Mouse (Mus musculus): ENCODE measurements at regions not wholly inside any gene's neighbourhood (a gene's known extent, or its start where the extent isn't known, plus 50 kb on each side); places are given as distances from the start of the nearest gene placed in this dataset.

DNA sequence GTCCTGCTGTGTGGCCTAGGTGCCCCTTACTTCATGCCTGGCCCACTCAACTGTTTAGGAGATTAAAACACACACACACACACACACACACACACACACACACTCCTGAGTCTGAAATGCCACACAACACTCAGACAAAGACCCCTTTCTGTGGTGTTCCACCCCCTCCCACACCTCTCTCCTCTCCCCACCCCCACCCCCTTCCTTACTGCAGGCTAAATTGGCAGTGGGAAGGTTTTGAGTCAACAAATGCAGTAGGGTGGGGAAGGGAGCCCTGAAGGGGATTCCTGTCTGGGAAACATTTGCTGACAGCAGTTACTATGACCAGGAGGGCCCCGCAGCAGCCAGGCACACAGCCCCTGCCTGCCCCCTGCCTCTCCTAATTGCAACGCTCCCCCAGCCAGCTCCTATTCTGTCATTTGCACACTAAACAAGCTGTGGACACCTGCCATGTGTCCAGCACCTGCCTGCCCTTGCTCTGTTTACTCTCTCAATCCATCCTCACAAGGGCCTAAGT lies 69.5 kb downstream of the Ephb3 start:
- no peak for TF ChIP-seq CTCF (IDR thresholded peaks at IDR 0.05; ENCODE audit: insufficient read depth, low read length)
- TF ChIP-seq POLR2A (IDR thresholded peaks at IDR 0.05; ENCODE audit: borderline replicate concordance, extremely low read depth, low read depth, low read length): no peak
- Histone ChIP-seq H3K4me3 (replicated peaks; ENCODE audit: extremely low read depth, low read depth, low read length) (no peak overlapping the region), H3K4me1 (ENCODE audit: control insufficient read depth, insufficient read depth, low read length) (no peaks in the 10 kb centered on the region)
- 30% methylated on average over 2 of the region's 2 CpGs for WGBS
- DNase-seq: no peak

DNA sequence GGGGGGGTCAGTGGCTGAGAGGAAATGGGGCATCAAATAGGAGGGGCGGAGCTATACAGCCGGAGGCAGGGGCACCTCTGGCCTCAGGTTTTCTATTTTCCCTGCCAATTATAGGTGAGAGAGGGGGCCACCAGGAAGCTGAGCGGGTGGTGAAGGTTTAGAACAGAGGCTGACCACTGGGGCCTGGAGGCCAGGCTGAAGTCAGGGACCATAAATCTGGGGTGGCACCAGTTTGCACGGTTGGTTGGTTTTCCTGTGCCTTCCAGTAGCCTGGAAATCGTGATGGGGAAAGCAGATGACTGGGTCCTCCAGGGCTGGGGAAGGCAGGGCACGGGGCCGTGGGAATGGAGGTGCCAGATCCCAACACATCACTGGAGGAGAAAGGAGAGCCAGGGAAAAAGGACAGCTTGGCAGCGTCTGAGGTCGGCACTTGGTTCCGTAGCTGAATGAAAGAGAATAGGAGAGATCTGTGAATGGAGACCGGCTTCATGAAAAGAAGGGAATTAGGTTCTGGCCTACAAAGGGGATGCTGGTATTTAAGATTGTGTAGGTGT lies 73.3 kb downstream of the Ephb3 start:
- no peak for DNase-seq
- WGBS: 87% methylated on average over 11 of the region's 11 CpGs
- Histone ChIP-seq H3K4me3 (replicated peaks; ENCODE audit: extremely low read depth, low read depth, low read length) (no peak overlapping the region), H3K4me1 (ENCODE audit: control insufficient read depth, insufficient read depth, low read length) (no peaks in the 10 kb centered on the region)
- TF ChIP-seq POLR2A (IDR thresholded peaks at IDR 0.05; ENCODE audit: borderline replicate concordance, extremely low read depth, low read depth, low read length): no peak
- no peak for TF ChIP-seq CTCF (IDR thresholded peaks at IDR 0.05; ENCODE audit: insufficient read depth, low read length)

DNA sequence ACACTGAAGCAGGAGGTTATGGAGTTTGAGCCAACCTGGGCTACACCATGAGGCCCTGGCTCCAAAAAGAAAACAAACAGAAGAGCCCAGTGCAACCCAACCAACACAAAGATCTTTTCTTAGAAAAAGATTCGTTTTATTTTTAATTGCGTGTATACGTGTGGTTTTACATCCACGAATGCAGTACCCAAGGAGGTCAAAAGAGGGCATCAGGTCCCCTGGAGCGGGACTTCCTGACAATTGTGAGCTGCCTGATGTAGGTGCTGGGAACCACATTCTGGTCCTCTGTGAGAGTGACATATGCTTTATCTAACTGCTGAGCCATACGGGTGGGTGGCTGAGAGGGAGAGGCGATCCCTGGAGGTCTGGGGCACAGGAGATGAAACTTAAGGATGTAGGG lies 73.8 kb downstream of the Ephb3 start:
- Histone ChIP-seq H3K4me1 (ENCODE audit: control insufficient read depth, insufficient read depth, low read length) (no peaks in the 10 kb centered on the region), H3K4me3 (replicated peaks; ENCODE audit: extremely low read depth, low read depth, low read length) (no peak overlapping the region)
- WGBS: 96% methylated on average over 7 of the region's 7 CpGs
- TF ChIP-seq CTCF (IDR thresholded peaks at IDR 0.05; ENCODE audit: insufficient read depth, low read length) (no peak), POLR2A (IDR thresholded peaks at IDR 0.05; ENCODE audit: borderline replicate concordance, extremely low read depth, low read depth, low read length) (no peak)
- no peak for DNase-seq

DNA sequence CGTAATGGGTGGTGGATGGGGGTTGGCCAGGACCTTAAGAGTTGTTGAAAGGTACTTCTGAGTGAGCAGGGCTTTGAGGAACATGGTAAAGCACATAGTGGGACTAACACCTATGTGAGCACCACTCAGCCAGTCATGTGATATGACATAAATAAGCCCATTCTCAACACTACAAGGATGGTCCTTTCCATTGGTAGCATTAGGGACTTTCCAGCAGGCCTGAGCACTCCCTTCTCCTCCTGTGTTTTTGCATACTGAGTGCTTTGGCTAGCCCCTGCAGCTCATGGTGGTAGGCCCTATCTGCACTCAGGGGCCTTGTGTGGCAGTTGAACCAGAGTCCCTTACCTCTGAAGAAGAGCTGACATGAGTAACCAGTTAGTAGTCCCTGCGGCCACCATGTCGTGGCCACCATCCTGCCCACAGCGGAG lies 75.7 kb downstream of the Ephb3 start:
- no peak for DNase-seq
- 83% methylated on average over 4 of the region's 4 CpGs for WGBS
- H3K4me3 ChIP-seq (replicated peaks; ENCODE audit: extremely low read depth, low read depth, low read length): no peak overlapping the region
- H3K4me1 ChIP-seq (ENCODE audit: control insufficient read depth, insufficient read depth, low read length): no peaks in the 10 kb centered on the region
- TF ChIP-seq POLR2A (IDR thresholded peaks at IDR 0.05; ENCODE audit: borderline replicate concordance, extremely low read depth, low read depth, low read length): no peak
- no peak for TF ChIP-seq CTCF (IDR thresholded peaks at IDR 0.05; ENCODE audit: insufficient read depth, low read length)

DNA sequence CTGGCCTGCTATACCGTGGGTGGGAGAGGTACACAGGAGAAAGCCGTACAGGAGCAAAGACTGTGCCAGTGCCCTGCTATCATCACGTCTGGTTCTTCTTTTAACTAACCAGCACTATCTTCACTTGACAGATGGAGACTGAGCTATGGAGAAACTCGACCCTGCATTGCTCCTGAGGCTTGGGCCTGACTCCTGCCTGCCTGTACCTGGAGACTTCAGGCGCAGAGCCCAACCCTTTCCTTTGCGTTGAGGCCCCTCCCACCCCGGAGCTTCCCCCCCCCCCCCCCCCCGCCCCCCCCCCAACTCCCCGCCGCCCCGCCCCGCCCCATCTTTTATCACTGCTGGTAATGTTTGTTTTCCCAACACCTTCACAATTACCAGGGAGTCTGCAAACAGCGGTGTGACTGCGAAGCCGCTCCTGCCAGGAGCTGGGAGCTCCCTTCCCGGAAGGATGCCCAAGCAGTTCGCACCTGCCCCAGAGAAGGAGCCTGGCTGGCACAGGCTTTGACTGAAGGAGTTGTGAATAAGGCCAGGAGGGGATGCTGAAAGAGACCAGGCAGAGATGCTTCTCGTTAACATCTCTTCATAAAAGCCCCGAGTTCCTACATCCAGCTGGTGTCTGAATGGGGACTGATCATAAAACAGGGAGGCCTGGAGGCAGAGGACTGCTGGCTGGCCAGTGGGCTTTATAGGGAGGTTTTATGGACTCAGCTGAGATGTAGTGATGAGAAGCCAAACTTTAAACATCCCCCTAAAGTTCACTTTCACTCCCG lies 77.6 kb downstream of the Ephb3 start:
- 28% methylated on average over 18 of the region's 20 CpGs for WGBS
- TF ChIP-seq CTCF (IDR thresholded peaks at IDR 0.05; ENCODE audit: insufficient read depth, low read length) (no peak), POLR2A (IDR thresholded peaks at IDR 0.05; ENCODE audit: borderline replicate concordance, extremely low read depth, low read depth, low read length) (no peak)
- no peak overlapping the region for H3K4me3 ChIP-seq (replicated peaks; ENCODE audit: extremely low read depth, low read depth, low read length)
- DNase-seq: no peak
- H3K4me1 ChIP-seq (ENCODE audit: control insufficient read depth, insufficient read depth, low read length): no peaks in the 10 kb centered on the region

DNA sequence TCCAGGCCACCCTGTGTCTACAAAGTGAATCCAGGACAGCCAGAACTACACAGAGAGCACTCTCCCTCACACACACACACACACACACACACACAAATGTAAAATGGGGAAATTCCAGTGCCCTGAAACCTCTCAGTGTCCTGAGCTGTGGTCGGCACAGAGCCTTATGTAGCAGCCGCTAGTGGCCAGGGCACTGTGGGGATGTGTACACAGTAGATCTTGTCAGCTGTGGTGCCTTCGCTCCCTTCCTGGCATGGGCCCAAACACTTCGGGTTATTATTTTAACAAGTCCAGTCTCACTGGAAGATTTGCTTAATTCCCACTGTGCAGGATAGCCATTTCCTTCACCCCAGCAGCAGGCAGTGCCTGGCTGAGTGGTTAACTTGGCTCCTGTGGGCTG lies 81.5 kb downstream of the Ephb3 start:
- no peak overlapping the region for H3K4me3 ChIP-seq (replicated peaks; ENCODE audit: extremely low read depth, low read depth, low read length)
- DNase-seq: no peak
- 24% methylated on average over 4 of the region's 4 CpGs for WGBS
- H3K4me1 ChIP-seq (ENCODE audit: control insufficient read depth, insufficient read depth, low read length): no peaks in the 10 kb centered on the region; the same call in 1 of the 2 replicates
- TF ChIP-seq POLR2A (IDR thresholded peaks at IDR 0.05; ENCODE audit: borderline replicate concordance, extremely low read depth, low read depth, low read length) (no peak), CTCF (IDR thresholded peaks at IDR 0.05; ENCODE audit: insufficient read depth, low read length) (no peak)

DNA sequence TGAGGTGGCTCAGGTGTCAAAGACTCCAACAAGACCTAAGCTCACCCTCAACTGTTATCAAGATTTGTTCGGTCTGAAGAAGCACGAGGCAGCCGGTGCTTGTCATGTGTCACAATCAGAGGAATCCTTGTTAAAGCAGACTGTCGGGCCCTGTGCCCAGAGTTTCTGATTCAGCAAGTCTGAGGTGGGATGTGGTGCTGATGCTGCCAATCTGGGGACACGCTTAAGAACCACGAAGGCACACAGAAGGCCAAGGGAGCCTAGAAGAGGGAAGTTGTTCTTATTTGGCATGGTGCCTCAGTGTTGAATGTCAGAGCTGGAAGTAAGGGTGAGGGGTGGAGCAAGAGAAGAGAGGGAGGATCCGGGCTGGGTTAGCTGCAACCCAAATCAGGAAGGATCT lies 85.0 kb downstream of the Ephb3 start:
- WGBS: 19% methylated on average over 7 of the region's 7 CpGs
- Histone ChIP-seq H3K4me1 (ENCODE audit: control insufficient read depth, insufficient read depth, low read length) (no peaks in the 10 kb centered on the region; the same call in 1 of the 2 replicates), H3K4me3 (replicated peaks; ENCODE audit: extremely low read depth, low read depth, low read length) (no peak overlapping the region)
- TF ChIP-seq CTCF (IDR thresholded peaks at IDR 0.05; ENCODE audit: insufficient read depth, low read length) (no peak), POLR2A (IDR thresholded peaks at IDR 0.05; ENCODE audit: borderline replicate concordance, extremely low read depth, low read depth, low read length) (no peak)
- peak; percentile 52 for DNase-seq

DNA sequence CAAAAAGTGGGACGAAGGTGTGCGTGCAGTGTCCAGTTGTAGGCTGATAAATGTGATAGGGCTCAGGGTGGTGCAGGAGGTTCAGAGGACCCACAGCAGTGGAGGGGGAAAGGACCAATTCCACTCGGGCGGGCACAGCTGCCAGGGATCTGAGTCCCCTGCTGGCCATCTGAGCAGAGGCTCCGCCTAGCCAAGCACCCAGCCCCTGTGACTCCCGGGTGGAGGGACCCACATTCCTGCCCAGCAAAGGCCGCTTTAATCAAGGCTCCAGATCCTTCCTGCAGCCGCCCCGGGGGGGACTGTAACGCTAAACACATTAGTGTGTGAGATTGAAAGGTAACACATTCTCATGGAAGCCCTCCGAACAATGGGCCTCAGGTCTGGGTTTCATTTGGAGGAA lies 88.5 kb downstream of the Ephb3 start:
- DNase-seq: no peak
- TF ChIP-seq CTCF (IDR thresholded peaks at IDR 0.05; ENCODE audit: insufficient read depth, low read length): no peak
- TF ChIP-seq POLR2A (IDR thresholded peaks at IDR 0.05; ENCODE audit: borderline replicate concordance, extremely low read depth, low read depth, low read length): no peak
- peaks cover 3% of the 10 kb centered on the region; the same call in 1 of the 2 replicates for H3K4me1 ChIP-seq (ENCODE audit: control insufficient read depth, insufficient read depth, low read length)
- no peak overlapping the region for H3K4me3 ChIP-seq (replicated peaks; ENCODE audit: extremely low read depth, low read depth, low read length)
- WGBS: 56% methylated on average over 11 of the region's 11 CpGs

DNA sequence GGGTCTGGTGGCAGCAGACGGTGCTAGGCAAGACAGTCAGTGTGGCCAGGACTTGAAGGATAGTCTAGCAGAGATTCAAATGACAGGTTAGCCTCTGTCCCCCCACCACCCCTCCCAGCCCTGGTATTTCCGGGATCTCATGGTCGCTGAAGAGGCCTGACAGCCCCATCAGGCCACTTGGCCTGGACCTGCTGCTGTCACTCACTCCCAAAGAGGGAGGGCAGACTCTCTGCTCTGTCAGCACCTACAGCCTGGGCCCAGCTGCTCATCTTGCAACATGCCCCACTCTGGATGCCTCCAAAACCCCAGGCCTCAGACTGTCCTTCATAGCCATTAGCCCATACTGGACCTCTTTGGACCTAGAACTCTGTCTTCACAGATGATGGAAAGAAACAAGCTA lies 89.0 kb downstream of the Ephb3 start:
- no peak overlapping the region for H3K4me3 ChIP-seq (replicated peaks; ENCODE audit: extremely low read depth, low read depth, low read length)
- DNase-seq: no peak
- no peak for TF ChIP-seq CTCF (IDR thresholded peaks at IDR 0.05; ENCODE audit: insufficient read depth, low read length)
- 49% methylated on average over 3 of the region's 3 CpGs for WGBS
- H3K4me1 ChIP-seq (ENCODE audit: control insufficient read depth, insufficient read depth, low read length): peaks cover 3% of the 10 kb centered on the region; the same call in 1 of the 2 replicates

Data from lung, adult 2 months (tissue).